Mouse (Mus musculus) hindbrain, embryonic 12.5 days (tissue): ENCODE measurements around the gene Parn. TPM values are rescaled to one million over a fixed set of nuclear protein-coding genes. Genes with fewer than 3 reads are reported as not detected.

Source experiments
- ATAC-seq: fragments of 200-750 bp; cut with Nextera tagmentation; 2 replicates; pipeline ENCODE4 v1.8.0; 2017; ENCODE audit warnings: moderate TSS enrichment; ENCODE audit not compliant: low FRiP score
- H3K27ac ChIP-seq: fragments of 300-500 bp; sonication (generic); 2 replicates; pipeline ENCODE4 v1.5.1; 2016; ENCODE audit warnings: mild to moderate bottlenecking
- H3K27me3 ChIP-seq: fragments of 300-500 bp; sonication (generic); 2 replicates; pipeline ENCODE4 v1.6.1; 2016; ENCODE audit warnings: mild to moderate bottlenecking
- H3K36me3 ChIP-seq: fragments of 300-500 bp; sonication (generic); 2 replicates; pipeline ENCODE4 v1.6.1; 2016; ENCODE audit warnings: mild to moderate bottlenecking
- H3K4me1 ChIP-seq: fragments of 300-500 bp; sonication (generic); 2 replicates; pipeline ENCODE4 v1.6.1; 2016
- H3K4me2 ChIP-seq: fragments of 300-500 bp; sonication (generic); replicated peaks from 2 replicates; pipeline ENCODE4 v1.6.1; 2016; ENCODE audit warnings: mild to moderate bottlenecking
- H3K4me3 ChIP-seq: fragments of 300-500 bp; sonication (generic); 2 replicates; pipeline ENCODE4 v1.5.1; 2016; ENCODE audit warnings: mild to moderate bottlenecking
- H3K9ac ChIP-seq: fragments of 300-500 bp; sonication (generic); 2 replicates; pipeline ENCODE4 v1.6.1; 2016; ENCODE audit warnings: mild to moderate bottlenecking, moderate library complexity
- H3K9me3 ChIP-seq: fragments of 300-500 bp; sonication (generic); replicated peaks from 2 replicates; pipeline ENCODE4 v1.6.1; 2016; ENCODE audit warnings: mild to moderate bottlenecking
- WGBS: fragments of 180-500 bp; shearing (Covaris S2); methylation state at CpG from one replicate; pipeline ENCODE4 v1.1.7; 2016; 5-methylcytosine and 5-hydroxymethylcytosine counted together
- polyA plus RNA-seq: library from polyadenylated mRNA; unstranded; fragments of >200 nt; fragmentation: Nextera tagmentation; extraction: Ambion mirVana; gene quantifications from 2 replicates; pipeline ENCODE4 v1.2.1, GENCODE M21; 2016

Parn gene
- polyA plus RNA-seq, 1 experiment from 2014 or later, result 44.0 TPM

DNA sequence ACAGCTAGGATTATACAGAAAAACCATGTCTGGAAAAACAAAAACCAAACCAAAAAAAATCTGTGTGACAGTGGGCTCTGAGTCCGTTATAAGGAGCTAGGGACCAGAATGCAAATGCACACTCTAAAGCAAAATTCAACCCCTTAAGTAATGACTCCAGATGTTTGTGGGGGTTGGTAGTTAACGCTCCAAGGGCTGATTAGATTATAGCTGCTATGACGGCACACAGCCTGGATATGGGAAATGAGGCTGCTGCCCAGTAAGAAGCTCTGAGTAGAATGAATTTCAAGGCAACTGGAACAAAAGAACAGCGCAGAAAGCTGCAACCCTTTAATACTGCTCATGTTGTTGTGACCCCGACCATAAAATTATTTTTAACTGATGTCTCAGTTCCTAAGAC, 52.7 kb downstream of the Parn start:
- WGBS, result 86% methylated on average over 5 of the region's 5 CpGs
- H3K27me3 ChIP-seq, result no peaks in the 10 kb centered on the region
- no peaks in the 10 kb centered on the region for H3K4me1 ChIP-seq
- H3K27ac ChIP-seq, result no peak overlapping the region
- no peak overlapping the region for H3K4me2 ChIP-seq
- H3K36me3 ChIP-seq, result 0 out of 2 replicates have a peak, but pooled peaks cover 3% of the 10 kb centered on the region
- H3K9ac ChIP-seq, result no peak overlapping the region
- ATAC-seq, result no peak
- H3K9me3 ChIP-seq, result no peaks in the 10 kb centered on the region
- H3K4me3 ChIP-seq, result no peak overlapping the region

DNA sequence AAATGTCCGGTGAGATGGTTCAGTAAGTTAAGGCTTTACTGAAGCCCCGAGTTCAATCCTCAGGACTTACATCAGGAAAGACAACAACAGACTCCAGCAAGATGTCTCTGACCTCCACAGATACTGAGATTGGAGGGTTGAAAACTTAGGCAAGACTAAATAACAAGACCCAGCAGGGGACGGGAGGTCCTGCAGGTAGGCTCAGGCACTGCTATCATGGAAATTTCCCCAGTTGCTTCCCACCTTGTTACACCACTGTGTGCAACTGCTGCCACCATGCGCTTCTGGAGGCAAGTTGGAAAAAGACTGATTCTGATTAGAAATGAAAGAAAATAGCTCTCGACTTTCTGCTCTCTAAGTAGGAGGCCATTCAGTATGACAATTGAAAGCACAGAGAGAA, 55.4 kb downstream of the Parn start:
- Histone ChIP-seq H3K36me3 (0 out of 2 replicates have a peak, but pooled peaks cover 3% of the 10 kb centered on the region), H3K9me3 (no peaks in the 10 kb centered on the region), H3K27ac (no peak overlapping the region), H3K4me1 (no peaks in the 10 kb centered on the region), H3K4me2 (no peak overlapping the region), H3K9ac (no peak overlapping the region), H3K4me3 (no peak overlapping the region), H3K27me3 (no peaks in the 10 kb centered on the region)
- 89% methylated on average over 5 of the region's 5 CpGs for WGBS
- ATAC-seq, result no peak

DNA sequence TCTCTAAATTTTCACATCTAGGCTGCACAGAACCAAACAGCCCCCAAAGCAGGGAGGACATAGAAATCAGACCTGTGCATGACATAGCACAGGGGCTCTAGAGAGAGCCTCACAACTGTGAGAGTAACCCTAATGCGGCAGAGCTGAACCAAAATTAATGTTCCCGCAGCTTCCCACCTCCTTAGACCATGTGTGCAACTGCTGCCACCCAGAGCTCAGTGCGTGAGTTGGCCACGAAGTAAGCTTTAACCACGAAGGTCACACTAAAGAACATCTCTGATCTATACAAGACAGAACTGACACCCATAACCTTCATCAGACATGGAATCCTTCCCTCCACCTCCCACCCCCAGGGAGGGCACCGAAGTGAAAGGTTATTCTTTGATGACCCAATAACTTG, 55.9 kb downstream of the Parn start:
- H3K9ac ChIP-seq, result no peak overlapping the region
- no peak overlapping the region for H3K4me2 ChIP-seq
- no peak for ATAC-seq
- H3K27ac ChIP-seq, result no peak overlapping the region
- H3K4me1 ChIP-seq, result no peaks in the 10 kb centered on the region
- 75% methylated on average over 6 of the region's 6 CpGs for WGBS
- H3K27me3 ChIP-seq, result no peaks in the 10 kb centered on the region
- 0 out of 2 replicates have a peak, but pooled peaks cover 3% of the 10 kb centered on the region for H3K36me3 ChIP-seq
- no peak overlapping the region for H3K4me3 ChIP-seq
- no peaks in the 10 kb centered on the region for H3K9me3 ChIP-seq

- no peaks in the 10 kb centered on the region for H3K27me3 ChIP-seq
- no peak overlapping the region for H3K9ac ChIP-seq
- H3K4me3 ChIP-seq, result no peak overlapping the region
- 0 out of 2 replicates have a peak, but pooled peaks cover 3% of the 10 kb centered on the region for H3K36me3 ChIP-seq
- no peak overlapping the region for H3K4me2 ChIP-seq
- ATAC-seq, result no peak
- no peak overlapping the region for H3K27ac ChIP-seq
- no peaks in the 10 kb centered on the region for H3K9me3 ChIP-seq
- no peaks in the 10 kb centered on the region for H3K4me1 ChIP-seq
Measured at GRCm38 (mm10) chr16:13611399-13611798, 56.6 kb downstream of the Parn start.

DNA sequence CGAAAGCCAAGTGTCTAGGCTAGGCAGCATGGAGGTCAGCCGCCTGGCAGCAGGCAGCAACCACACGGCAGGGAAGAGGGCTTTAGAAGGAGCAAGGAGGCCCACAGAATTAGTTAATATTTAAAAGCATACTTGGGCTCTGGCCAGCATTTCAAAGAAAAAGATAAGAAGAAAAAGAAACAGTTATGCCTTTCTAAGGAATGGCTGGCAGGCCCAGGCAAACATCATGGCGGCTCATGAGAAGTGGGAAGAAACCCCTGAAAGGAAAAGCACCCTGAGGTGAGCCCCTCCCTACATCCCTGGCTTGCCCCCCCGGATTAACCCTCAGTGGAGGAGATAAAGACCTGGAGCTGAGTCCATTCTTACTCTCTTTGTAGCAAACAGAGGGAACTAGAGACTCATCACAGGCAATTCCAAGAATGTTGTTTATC, 57.0 kb downstream of the Parn start:
- Histone ChIP-seq H3K4me3 (no peak overlapping the region), H3K4me2 (no peak overlapping the region), H3K27me3 (no peaks in the 10 kb centered on the region), H3K9ac (no peak overlapping the region), H3K9me3 (no peaks in the 10 kb centered on the region), H3K4me1 (no peaks in the 10 kb centered on the region), H3K36me3 (peaks cover 6% of the 10 kb centered on the region), H3K27ac (no peak overlapping the region)
- no peak for ATAC-seq
- 78% methylated on average over 5 of the region's 5 CpGs for WGBS

DNA sequence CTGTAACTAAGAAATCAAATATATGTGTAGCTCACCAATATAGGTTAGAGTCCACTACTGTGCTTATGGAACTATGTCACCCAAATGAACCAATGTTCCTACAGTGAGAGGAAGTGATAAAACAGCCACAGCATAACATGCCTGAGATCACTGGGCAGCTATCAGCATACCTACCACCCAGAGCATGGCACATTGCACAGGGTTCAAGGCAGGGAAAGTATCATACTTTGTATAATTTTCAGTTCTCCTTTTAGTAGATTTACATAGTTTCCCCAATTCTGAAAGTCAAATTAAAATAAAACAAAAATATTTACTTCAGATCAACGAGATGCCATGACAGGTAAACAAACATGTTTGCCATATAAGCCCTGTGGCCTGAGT, 59.3 kb downstream of the Parn start:
- Histone ChIP-seq H3K4me2 (no peak overlapping the region), H3K27me3 (no peaks in the 10 kb centered on the region), H3K4me3 (no peak overlapping the region), H3K9ac (no peak overlapping the region), H3K9me3 (no peaks in the 10 kb centered on the region), H3K4me1 (no peaks in the 10 kb centered on the region), H3K36me3 (peaks cover 13% of the 10 kb centered on the region), H3K27ac (no peak overlapping the region)
- ATAC-seq, result no peak
- WGBS, result 85% methylated on average over 1 of the region's 1 CpGs

- Histone ChIP-seq H3K27ac (no peak overlapping the region), H3K9me3 (no peaks in the 10 kb centered on the region), H3K36me3 (peaks cover 13% of the 10 kb centered on the region), H3K4me2 (no peak overlapping the region), H3K4me1 (no peaks in the 10 kb centered on the region), H3K4me3 (no peak overlapping the region), H3K27me3 (no peaks in the 10 kb centered on the region), H3K9ac (no peak overlapping the region)
- ATAC-seq, result no peak
- 77% methylated on average over 4 of the region's 4 CpGs for WGBS
Measured at GRCm38 (mm10) chr16:13607987-13608704, 59.8 kb downstream of the Parn start.

DNA sequence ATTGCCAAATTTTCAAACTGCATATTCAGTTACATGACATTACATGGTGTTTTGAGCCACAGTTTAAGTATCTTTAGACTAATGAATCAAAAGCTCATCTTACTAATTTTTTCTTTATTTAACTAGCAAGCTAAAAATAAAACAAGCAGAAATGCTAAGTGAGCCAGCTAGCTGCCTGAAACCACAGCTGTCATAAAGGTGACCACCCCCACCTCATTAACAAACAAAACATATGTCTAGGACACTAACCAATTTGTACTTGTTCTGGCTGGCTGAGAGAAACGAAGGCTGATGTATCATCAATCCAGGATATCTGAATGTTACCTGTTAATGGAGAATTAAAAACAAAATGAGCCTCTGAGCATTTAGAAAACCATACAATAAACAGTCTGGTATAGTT, 65.2 kb downstream of the Parn start:
- WGBS, result 72% methylated on average over 1 of the region's 1 CpGs
- H3K4me1 ChIP-seq, result no peaks in the 10 kb centered on the region
- no peaks in the 10 kb centered on the region for H3K27me3 ChIP-seq
- no peak overlapping the region for H3K27ac ChIP-seq
- H3K9ac ChIP-seq, result no peak overlapping the region
- no peak overlapping the region for H3K4me2 ChIP-seq
- H3K36me3 ChIP-seq, result peaks cover 22% of the 10 kb centered on the region
- no peak for ATAC-seq
- no peaks in the 10 kb centered on the region for H3K9me3 ChIP-seq
- H3K4me3 ChIP-seq, result no peak overlapping the region

DNA sequence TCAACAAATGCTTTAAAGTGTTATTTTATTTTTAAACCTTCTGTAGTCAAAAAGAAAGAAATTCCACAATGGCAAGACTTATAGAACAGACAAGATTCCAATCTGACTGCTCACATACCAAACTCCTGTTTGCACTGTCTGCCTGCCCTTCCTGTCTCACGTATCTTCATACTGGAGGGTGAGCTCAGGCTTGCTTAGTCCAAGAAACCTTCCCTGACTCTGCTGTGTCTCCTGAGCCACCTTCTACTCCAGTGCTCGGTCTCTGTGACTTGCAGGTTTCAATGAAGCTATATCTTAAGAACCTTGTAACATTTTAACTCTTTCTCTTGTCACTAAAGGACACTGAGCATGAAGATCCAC, 78.9 kb downstream of the Parn start:
- H3K27me3 ChIP-seq, result no peaks in the 10 kb centered on the region
- H3K4me2 ChIP-seq, result no peak overlapping the region
- no peaks in the 10 kb centered on the region for H3K9me3 ChIP-seq
- no peaks in the 10 kb centered on the region for H3K4me1 ChIP-seq
- H3K27ac ChIP-seq, result no peak overlapping the region
- WGBS, result 87% methylated on average over 2 of the region's 2 CpGs
- no peak for ATAC-seq
- no peak overlapping the region for H3K4me3 ChIP-seq
- no peak overlapping the region for H3K9ac ChIP-seq
- peaks cover 16% of the 10 kb centered on the region for H3K36me3 ChIP-seq

GRCm38 (mm10) chr16:13588182-13589048, 79.6 kb downstream of the Parn start:
- Histone ChIP-seq H3K27me3 (no peaks in the 10 kb centered on the region), H3K27ac (no peak overlapping the region), H3K4me3 (no peak overlapping the region), H3K36me3 (peaks cover 11% of the 10 kb centered on the region; the same call in 1 of the 2 replicates), H3K4me2 (no peak overlapping the region), H3K4me1 (no peaks in the 10 kb centered on the region), H3K9me3 (no peaks in the 10 kb centered on the region), H3K9ac (no peak overlapping the region)
- WGBS, result 76% methylated on average over 5 of the region's 5 CpGs
- ATAC-seq, result no peak

- H3K9ac ChIP-seq, result no peak overlapping the region
- H3K36me3 ChIP-seq, result 0 out of 2 replicates have a peak, but pooled peaks cover 3% of the 10 kb centered on the region
- no peak overlapping the region for H3K27ac ChIP-seq
- WGBS, result 80% methylated on average over 9 of the region's 9 CpGs
- H3K4me2 ChIP-seq, result no peak overlapping the region
- no peaks in the 10 kb centered on the region for H3K27me3 ChIP-seq
- no peak overlapping the region for H3K4me3 ChIP-seq
- no peaks in the 10 kb centered on the region for H3K9me3 ChIP-seq
- H3K4me1 ChIP-seq, result no peaks in the 10 kb centered on the region
- ATAC-seq, result no peak
Measured at GRCm38 (mm10) chr16:13585234-13585633, 82.7 kb downstream of the Parn start.

DNA sequence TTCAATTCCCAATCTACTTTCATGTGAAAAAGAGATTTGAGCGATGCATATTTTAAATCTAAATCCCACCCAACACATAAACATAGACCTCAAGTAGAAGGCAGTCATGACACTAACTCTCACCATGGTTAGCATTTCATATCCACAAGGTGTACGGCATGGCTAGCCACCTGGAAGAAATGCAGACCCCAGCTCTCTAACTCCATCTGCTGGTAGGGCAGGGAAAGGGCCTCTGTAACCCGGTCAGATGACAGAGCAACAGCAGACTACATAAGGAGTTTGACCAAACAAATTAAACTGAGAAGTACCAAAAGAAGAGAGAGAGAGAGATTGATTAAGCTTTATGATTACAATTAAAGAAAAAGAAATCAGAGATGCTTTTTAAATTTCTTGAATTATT, 87.2 kb downstream of the Parn start:
- H3K9me3 ChIP-seq, result no peaks in the 10 kb centered on the region
- 0 out of 2 replicates have a peak, but pooled peaks cover 3% of the 10 kb centered on the region for H3K36me3 ChIP-seq
- ATAC-seq, result no peak
- no peak overlapping the region for H3K4me3 ChIP-seq
- 96% methylated on average over 3 of the region's 3 CpGs for WGBS
- no peaks in the 10 kb centered on the region for H3K4me1 ChIP-seq
- no peak overlapping the region for H3K9ac ChIP-seq
- H3K27me3 ChIP-seq, result no peaks in the 10 kb centered on the region
- no peak overlapping the region for H3K27ac ChIP-seq
- H3K4me2 ChIP-seq, result no peak overlapping the region
